Mouse (Mus musculus): ENCODE measurements around the gene Mest.

DNA sequence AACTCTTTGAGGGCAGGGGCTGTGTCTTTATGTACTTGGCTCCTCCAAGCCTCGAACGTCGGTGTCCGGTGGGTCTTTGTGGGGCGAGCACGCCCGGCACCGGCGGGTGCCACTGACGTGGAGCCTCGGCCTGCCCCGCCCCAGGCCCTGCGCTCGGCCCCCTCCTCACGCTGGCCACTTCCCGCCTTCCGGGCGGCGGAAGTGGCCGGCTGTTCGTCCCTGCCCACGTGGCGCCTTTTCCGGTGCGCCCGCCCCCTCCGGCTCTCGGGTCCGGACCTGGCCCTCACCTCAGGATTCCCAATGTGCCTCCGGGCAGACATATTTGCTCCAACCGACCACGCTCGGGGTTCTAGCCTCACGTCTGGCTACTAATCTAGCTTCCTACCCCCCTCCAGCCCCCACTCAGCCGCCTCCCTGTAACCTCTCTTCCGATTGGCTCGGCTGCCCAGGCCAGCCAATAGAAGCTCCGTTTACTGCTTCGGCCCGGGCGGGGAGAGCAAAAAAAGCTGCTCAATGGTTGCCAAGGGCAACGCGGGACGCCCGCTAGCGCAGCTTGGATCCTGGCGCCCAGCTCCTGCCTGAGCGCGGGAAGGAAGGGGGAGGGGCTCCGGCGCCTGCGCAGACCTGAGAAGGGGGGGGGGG is 29.9 kb upstream of the Mest start, which contains the start of gene Cep41:
- no peak for TF ChIP-seq CTCF (IDR thresholded peaks at IDR 0.05; ENCODE audit: borderline replicate concordance, insufficient read depth, low read depth, low read length)
- TF ChIP-seq POLR2A (IDR thresholded peaks at IDR 0.05; ENCODE audit: borderline replicate concordance, insufficient read depth, low read length) = 0 out of 2 replicates have a peak, but pooled peaks have one; percentile 23

All from cerebellum, adult 2 months (tissue).